Mouse (Mus musculus) testis, adult 2 months (tissue): ENCODE data around the gene Rabggtb. TPM values are rescaled to one million over a fixed set of nuclear protein-coding genes. Genes with fewer than 3 reads are reported as not detected.

ENCODE experiments used
- H3K27ac ChIP-seq: fragments of 200-500 bp; 2 replicates; pipeline ENCODE4 v1.5.1; 2012; ENCODE audit warnings: low read depth, low read length; ENCODE audit not compliant: control insufficient read depth, insufficient read depth
- H3K27me3 ChIP-seq: fragments of 200-500 bp; 2 replicates; pipeline ENCODE4 v1.6.1; 2012; ENCODE audit warnings: mild to moderate bottlenecking, low read length, moderate library complexity; ENCODE audit not compliant: control insufficient read depth, insufficient read depth
- H3K36me3 ChIP-seq: fragments of 200-500 bp; 2 replicates; pipeline ENCODE4 v1.6.1; 2012; ENCODE audit warnings: mild to moderate bottlenecking, low read length; ENCODE audit not compliant: control insufficient read depth, insufficient read depth
- H3K4me1 ChIP-seq: fragments of 200-500 bp; 2 replicates; pipeline ENCODE4 v1.6.1; 2012; ENCODE audit warnings: low read length; ENCODE audit not compliant: control insufficient read depth, insufficient read depth
- H3K4me3 ChIP-seq: fragments of 200-500 bp; 2 replicates; pipeline ENCODE4 v1.5.1; 2012; ENCODE audit warnings: low read depth, mild to moderate bottlenecking, low read length, moderate library complexity, mixed read lengths; ENCODE audit not compliant: control insufficient read depth
- CTCF ChIP-seq: fragments of 200-500 bp; IDR thresholded peaks from 2 replicates; pipeline ENCODE4 v1.5.1; 2012; ENCODE audit warnings: low read depth, mild to moderate bottlenecking, inconsistent platforms, low read length, moderate library complexity; ENCODE audit not compliant: control insufficient read depth, insufficient read depth, insufficient replicate concordance
- POLR2A ChIP-seq: fragments of 200-500 bp; IDR thresholded peaks from 2 replicates; pipeline ENCODE4 v1.6.1; 2012; ENCODE audit warnings: low read depth, mild to moderate bottlenecking, inconsistent platforms, low read length, moderate library complexity; ENCODE audit not compliant: control insufficient read depth
- polyA plus RNA-seq: library from polyadenylated mRNA; depleted of rRNA; stranded (reverse); fragments of >200 nt; gene quantifications from 2 replicates; pipeline ENCODE4 v1.2.3, GENCODE M21; 2012; rRNA removed

Gene Rabggtb
- 9.8 and 11.6 TPM in 2 replicates for polyA plus RNA-seq

GRCm38 (mm10) chr3:153912546-153913509, at the start of gene Rabggtb:
Gene Rabggtb (minus strand): TSS chr3:153913009.
- peaks cover 3% of the 10 kb centered on the region for H3K4me1 ChIP-seq
- peak within 1 kb of the TSS; percentile 80 for H3K27ac ChIP-seq
- peaks cover 1% of the 10 kb centered on the region for H3K36me3 ChIP-seq

GRCm38 (mm10) chr3:153961632-153962389, 49.0 kb upstream of the Rabggtb start:
- Histone ChIP-seq H3K27ac (no peak overlapping the region), H3K36me3 (no peaks in the 10 kb centered on the region), H3K4me3 (no peak overlapping the region), H3K27me3 (no peaks in the 10 kb centered on the region), H3K4me1 (no peaks in the 10 kb centered on the region)
- TF ChIP-seq CTCF (peak; percentile 43; the same call in 1 of the 2 replicates), POLR2A (no peak)

More at GRCm38 (mm10) chr3:153912546-153913509, at the start of gene Rabggtb:
- no peak for TF ChIP-seq CTCF
- peak; percentile 99 for TF ChIP-seq POLR2A
- no peaks in the 10 kb centered on the region for H3K27me3 ChIP-seq
- peak within 1 kb of the TSS; percentile 96 for H3K4me3 ChIP-seq

- Histone ChIP-seq H3K4me1 (no peaks in the 10 kb centered on the region), H3K27me3 (no peaks in the 10 kb centered on the region), H3K27ac (no peak overlapping the region), H3K4me3 (no peak overlapping the region), H3K36me3 (no peaks in the 10 kb centered on the region)
- TF ChIP-seq POLR2A (no peak), CTCF (no peak)
Measured at GRCm38 (mm10) chr3:153960884-153961283, 48.1 kb upstream of the Rabggtb start.

- H3K36me3 ChIP-seq, result no peaks in the 10 kb centered on the region
- no peak overlapping the region for H3K4me3 ChIP-seq
- TF ChIP-seq POLR2A (no peak), CTCF (no peak)
- H3K4me1 ChIP-seq, result no peaks in the 10 kb centered on the region
- no peak overlapping the region for H3K27ac ChIP-seq
- H3K27me3 ChIP-seq, result no peaks in the 10 kb centered on the region
Measured at GRCm38 (mm10) chr3:153959731-153960207, 47.0 kb upstream of the Rabggtb start.

GRCm38 (mm10) chr3:153959035-153959730, 46.4 kb upstream of the Rabggtb start:
- TF ChIP-seq CTCF (peak; percentile 20; the same call in 1 of the 2 replicates), POLR2A (no peak)
- Histone ChIP-seq H3K36me3 (no peaks in the 10 kb centered on the region), H3K4me1 (no peaks in the 10 kb centered on the region), H3K27me3 (no peaks in the 10 kb centered on the region), H3K4me3 (no peak overlapping the region), H3K27ac (no peak overlapping the region)

- Histone ChIP-seq H3K36me3 (no peaks in the 10 kb centered on the region), H3K4me3 (no peak overlapping the region), H3K27ac (no peak overlapping the region), H3K4me1 (no peaks in the 10 kb centered on the region), H3K27me3 (no peaks in the 10 kb centered on the region)
- TF ChIP-seq CTCF (no peak), POLR2A (no peak)
Measured at GRCm38 (mm10) chr3:153957916-153958315, 45.1 kb upstream of the Rabggtb start.
